Mouse (Mus musculus) ES-E14 (cell line): Measurements from ENCODE around the gene Acp7. TPM values are rescaled to one million over a fixed set of nuclear protein-coding genes. Genes with fewer than 3 reads are reported as not detected.
A peak's percentile ranks its signal among the peaks of the same experiment; 100 is the strongest.

ENCODE experiments used
- DNase-seq: peaks from one replicate; pipeline ENCODE4 v3.0.0-alpha.2; 2013; ENCODE audit warnings: low read depth, low spot score
- H3K27ac ChIP-seq: 2 replicates; pipeline ENCODE4 v1.5.1; 2012; ENCODE audit warnings: low read depth, mild to moderate bottlenecking, low read length, moderate library complexity, mixed read lengths; ENCODE audit not compliant: poor library complexity, insufficient read depth, severe bottlenecking
- H3K36me3 ChIP-seq: 2 replicates; pipeline ENCODE4 v1.6.1; 2012; ENCODE audit warnings: mild to moderate bottlenecking, low read length, moderate library complexity, mixed read lengths; ENCODE audit not compliant: control insufficient read depth, poor library complexity, insufficient read depth, severe bottlenecking
- H3K4me1 ChIP-seq, 2 experiments: fragments of 150-350 bp in 1 of 2; sonication (generic) in 1 of 2; 2 replicates each; pipeline ENCODE4 v1.6.1; 2012; ENCODE audit warnings: low read length in 2 of 2, mild to moderate bottlenecking in 1 of 2, mixed read lengths in 1 of 2; ENCODE audit not compliant: control insufficient read depth in 2 of 2, insufficient read depth in 2 of 2, poor library complexity in 1 of 2
- H3K4me3 ChIP-seq, 2 experiments: fragments of 150-350 bp in 1 of 2; sonication (generic) in 1 of 2; 2 replicates each; pipeline ENCODE4 v1.5.1; 2012; ENCODE audit warnings: low read length in 2 of 2, low read depth in 1 of 2, mild to moderate bottlenecking in 1 of 2, mixed read lengths in 1 of 2; ENCODE audit not compliant: insufficient read depth in 1 of 2, poor library complexity in 1 of 2, severe bottlenecking in 1 of 2
- H3K9ac ChIP-seq: 2 replicates; pipeline ENCODE4 v1.6.1; 2012; ENCODE audit warnings: low read depth, mild to moderate bottlenecking, low read length, mixed read lengths; ENCODE audit not compliant: poor library complexity, insufficient read depth, severe bottlenecking
- H3K9me3 ChIP-seq: fragments of 150-350 bp; sonication (generic); 2 replicates; pipeline ENCODE4 v1.6.1; 2012; ENCODE audit warnings: low read depth, mild to moderate bottlenecking, low read length; ENCODE audit not compliant: control insufficient read depth, insufficient read depth
- CHD2 ChIP-seq: IDR thresholded peaks from 2 replicates; pipeline ENCODE4 v1.6.1; 2014; ENCODE audit warnings: mild to moderate bottlenecking, low read depth, low read length, inconsistent platforms
- HCFC1 ChIP-seq: IDR thresholded peaks from 2 replicates; pipeline ENCODE4 v1.6.1; 2012; ENCODE audit warnings: low read length, inconsistent platforms, borderline replicate concordance; ENCODE audit not compliant: insufficient read depth
- MAFK ChIP-seq: IDR thresholded peaks from 2 replicates; pipeline ENCODE4 v1.6.1; 2014; ENCODE audit warnings: mild to moderate bottlenecking, low read depth, low read length, inconsistent platforms; ENCODE audit not compliant: insufficient read depth
- ZC3H11A ChIP-seq: IDR thresholded peaks from 2 replicates; pipeline ENCODE4 v1.6.1; 2012; ENCODE audit warnings: low read depth, mild to moderate bottlenecking, inconsistent platforms, low read length, borderline replicate concordance
- ZNF384 ChIP-seq: IDR thresholded peaks from 2 replicates; pipeline ENCODE4 v1.6.1; 2012; ENCODE audit warnings: low read depth, low read length, inconsistent platforms
- in situ Hi-C, 2 experiments: fragments of 600-800 bp; cut with MboI; formaldehyde crosslinking; loops; one replicate each; pipeline ENCODE4 v1.15.1; 2025; ENCODE audit warnings: low sequenced_read_pairs in 2 of 2, inconsistent platforms in 1 of 2; ENCODE audit not compliant: unreplicated experiment in 2 of 2
- total RNA-seq: library from RNA; depleted of rRNA; stranded (reverse); fragments of 300-350 nt; gene quantifications from 2 replicates; pipeline ENCODE4 v1.2.3, GENCODE M21; 2012; rRNA removed

Acp7 gene
- total RNA-seq, 1 experiment, result 2.5 TPM

GRCm38 (mm10) chr7:28560856-28561255 lies 70.3 kb downstream of the Acp7 start:
- Histone ChIP-seq H3K9ac (no peak overlapping the region), H3K9me3 (no peaks in the 10 kb centered on the region), H3K4me3 (no peak overlapping the region), H3K4me1 (peaks cover 10 to 32% of the 10 kb centered on the region in 2 experiments), H3K27ac (no peak overlapping the region), H3K36me3 (peaks cover 58% of the 10 kb centered on the region)
- no peak for DNase-seq
- in situ Hi-C loops, result no loop called here
- TF ChIP-seq HCFC1 (no peak), ZNF384 (no peak), MAFK (no peak), CHD2 (no peak), ZC3H11A (no peak)

DNA sequence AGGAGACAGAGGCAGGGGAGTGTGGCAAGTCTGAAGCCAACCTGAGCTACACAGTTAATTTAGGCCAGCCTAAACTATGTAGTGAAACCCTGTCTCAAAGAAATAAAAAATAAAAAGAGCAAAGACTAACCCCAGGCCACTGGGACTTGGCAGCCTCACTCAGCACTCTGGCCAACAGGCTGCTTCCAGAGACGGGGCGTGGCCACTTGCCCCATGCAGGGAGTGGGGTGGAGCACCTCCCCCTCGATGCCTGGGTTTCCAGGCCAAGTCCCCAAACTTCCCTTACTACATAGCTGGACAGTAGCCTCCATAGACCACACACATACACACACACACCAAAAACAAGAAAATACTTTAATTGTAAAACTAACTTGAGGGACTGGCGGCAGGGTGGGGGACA lies 72.6 kb downstream of the Acp7 start:
- Histone ChIP-seq H3K9ac (no peak overlapping the region), H3K9me3 (no peaks in the 10 kb centered on the region), H3K4me3 (no peak overlapping the region), H3K27ac (no peak overlapping the region), H3K4me1 (peaks cover 10 to 36% of the 10 kb centered on the region in 2 experiments), H3K36me3 (peaks cover 41% of the 10 kb centered on the region)
- TF ChIP-seq MAFK (no peak), ZNF384 (no peak), ZC3H11A (no peak), HCFC1 (no peak), CHD2 (no peak)
- no peak for DNase-seq
- in situ Hi-C loops, result no loop called here

DNA sequence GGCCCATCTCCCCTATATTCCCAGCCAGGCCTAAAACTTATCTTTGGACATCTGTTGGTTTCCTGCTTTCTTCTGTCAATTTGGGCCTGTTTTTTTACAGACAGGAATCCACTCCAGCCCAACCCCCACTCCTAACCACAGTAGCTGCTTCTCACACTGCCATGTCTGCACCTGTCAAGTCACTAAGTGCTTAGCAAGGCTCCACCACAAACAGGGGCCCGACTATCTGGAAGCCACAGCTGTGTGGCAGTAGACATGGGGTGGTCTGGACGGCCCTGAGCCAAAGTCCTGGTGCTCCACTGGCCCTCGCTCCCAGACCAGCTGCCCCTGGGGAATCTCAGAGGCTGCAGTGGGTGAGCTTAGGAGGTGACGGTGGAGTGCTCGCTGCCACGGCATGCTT lies 73.4 kb downstream of the Acp7 start:
- DNase-seq, result no peak
- no peaks in the 10 kb centered on the region for H3K9me3 ChIP-seq
- in situ Hi-C loops, result no loop called here

More for the DNA sequence above, 73.4 kb downstream of the Acp7 start:
- H3K27ac ChIP-seq, result 0 out of 2 replicates have a peak overlapping the region, but pooled peaks have one; percentile 26
- no peak overlapping the region for H3K9ac ChIP-seq
- TF ChIP-seq CHD2 (no peak), ZC3H11A (no peak), ZNF384 (no peak), HCFC1 (no peak)
- H3K36me3 ChIP-seq, result peaks cover 34% of the 10 kb centered on the region
- no peak overlapping the region for H3K4me3 ChIP-seq
- peaks cover 10 to 36% of the 10 kb centered on the region in 2 experiments for H3K4me1 ChIP-seq

Other genes starting within 250 kb of the Acp7 start
- gene Med29, start 238.6 kb downstream of the Acp7 start, total RNA-seq, result 34.8 and 50.8 TPM in 2 replicates
- gene Paf1, start 238.4 kb downstream of the Acp7 start, total RNA-seq, result 74.5 and 83.9 TPM in 2 replicates
- 12.7 and 17.2 TPM in 2 replicates for gene Gmfg, start 193.9 kb downstream of the Acp7 start, total RNA-seq
- 17.1 and 32.6 TPM in 2 replicates for gene Lrfn1, start 179.4 kb downstream of the Acp7 start, total RNA-seq
- gene Ifnl2, start 120.9 kb downstream of the Acp7 start, total RNA-seq, result not detected in 2 replicates
- not detected in 2 replicates for gene Ifnl3, start 108.5 kb downstream of the Acp7 start, total RNA-seq
- gene Sycn, start 90.4 kb downstream of the Acp7 start, total RNA-seq, result not detected in 2 replicates
- 0.18 and 0.32 TPM in 2 replicates for gene Nccrp1, start 84.1 kb downstream of the Acp7 start, total RNA-seq
- 26.9 and 30.3 TPM in 2 replicates for gene Samd4b, start 33.2 kb downstream of the Acp7 start, total RNA-seq
- gene Pak4, start 33.1 kb downstream of the Acp7 start, total RNA-seq, result 31.9 and 32.2 TPM in 2 replicates
- gene Fbxo27, start 61.5 kb upstream of the Acp7 start, total RNA-seq, result 5.8 and 5.9 TPM in 2 replicates
- gene Fbxo17, start 85.5 kb upstream of the Acp7 start, total RNA-seq, result 5.9 and 6.6 TPM in 2 replicates
- gene Mrps12, start 110.5 kb upstream of the Acp7 start, total RNA-seq, result 102 and 105 TPM in 2 replicates
- 25.2 and 27.9 TPM in 2 replicates for gene Sars2, start 110.7 kb upstream of the Acp7 start, total RNA-seq
- gene Ccer2, start 124.8 kb upstream of the Acp7 start, total RNA-seq, result not detected in 2 replicates
- gene Sirt2, start 135.4 kb upstream of the Acp7 start, total RNA-seq, result 11.7 and 14.8 TPM in 2 replicates
- gene Nfkbib, start 136.2 kb upstream of the Acp7 start, total RNA-seq, result 17.7 and 20.1 TPM in 2 replicates
- 17.2 and 18.9 TPM in 2 replicates for gene Rinl, start 157.6 kb upstream of the Acp7 start, total RNA-seq
- 464 and 530 TPM in 2 replicates for gene Hnrnpl, start 177.2 kb upstream of the Acp7 start, total RNA-seq
- gene Ech1, start 193.9 kb upstream of the Acp7 start, total RNA-seq, result 64.1 and 75.6 TPM in 2 replicates
- gene Lgals4, start 202.5 kb upstream of the Acp7 start, total RNA-seq, result 5.5 and 9.6 TPM in 2 replicates
- 0.42 and 0.89 TPM in 2 replicates for gene Lgals7, start 232.5 kb upstream of the Acp7 start, total RNA-seq